In the genomic region with DNA sequence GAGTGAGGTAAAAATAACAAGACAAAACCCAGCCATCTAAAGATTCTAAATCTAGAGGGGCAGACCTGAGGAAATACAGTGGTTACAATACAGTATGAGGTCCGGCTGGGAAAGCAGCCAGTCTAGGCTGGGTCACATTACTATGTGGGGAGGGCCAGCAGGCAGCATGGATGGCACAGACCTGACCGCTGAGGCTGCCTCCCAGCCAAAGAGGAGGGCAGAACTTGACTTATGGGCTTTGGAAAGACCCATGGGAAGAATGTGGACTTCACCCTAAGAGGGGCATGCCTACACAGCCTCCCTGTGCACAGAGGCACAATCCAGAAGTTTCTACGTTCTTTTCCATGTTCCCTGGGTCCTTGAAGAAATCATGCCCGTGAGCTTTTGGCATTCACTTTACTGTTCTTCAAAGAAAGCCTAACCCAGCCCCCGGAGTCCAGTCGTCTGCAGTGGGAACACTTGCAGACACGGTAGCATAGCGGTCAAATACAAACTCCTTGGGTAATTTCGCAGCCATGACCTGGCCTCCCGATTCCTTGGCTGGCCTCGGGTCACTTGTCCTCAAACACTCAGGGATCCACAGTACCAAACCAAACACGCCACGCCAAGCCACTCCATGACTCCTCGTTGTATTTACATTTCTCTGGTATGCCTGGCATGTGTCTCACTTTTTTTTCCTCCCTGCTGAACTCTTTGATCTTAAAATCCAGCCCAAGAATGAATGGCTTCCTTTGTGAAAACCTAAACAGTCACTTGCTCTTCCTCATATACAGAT, we compare ENCODE assay signal across 13 mouse cellular contexts.
DNase-seq lines count a peak whose midpoint lies in the region; ATAC-seq and TF ChIP-seq lines count a peak whose summit lies in the region.
"Had no signal": no experiment of that assay in that cellular context is flagged by ENCODE, and none has a peak within 500 bp of the region (broad histone marks: within the 10 kb centered on the region; RNA-seq: fewer than 3 reads in every experiment).

No protein-coding gene starts in this region.

- no peak for TF ChIP-seq CTCF in lung, adult 2 months (IDR thresholded peaks at IDR 0.05; ENCODE audit: insufficient read depth, low read length)
- TF ChIP-seq CTCF in forebrain, postnatal 0 days (IDR thresholded peaks at IDR 0.05; ENCODE audit: low read depth) = no peak

- 0 out of 2 replicates have a peak overlapping the region, but pooled peaks have one; percentile 1 for H3K27ac ChIP-seq in heart, embryonic 13.5 days (replicated peaks)
- H3K27ac ChIP-seq in heart, embryonic 11.5 days (ENCODE audit: low read depth, low read length) = no peak overlapping the region
- H3K27ac ChIP-seq in ES-E14 (ENCODE audit: insufficient read depth, low read depth, low read length, poor library complexity, severe bottlenecking) = no peak overlapping the region
- no peak overlapping the region for H3K27ac ChIP-seq in forebrain, postnatal 0 days (ENCODE audit: low read depth, low read length)
- H3K27ac ChIP-seq: hindbrain, embryonic 12.5 days had no signal

- in situ Hi-C loops in ES-E14 (cut with MboI; ENCODE audit: low sequenced_read_pairs in 2 of 2, unreplicated experiment in 2 of 2) = no loop called here

- no peaks in the 10 kb centered on the region for H3K27me3 ChIP-seq in heart, embryonic 13.5 days (replicated peaks)
- no peaks in the 10 kb centered on the region for H3K27me3 ChIP-seq in heart, embryonic 11.5 days (ENCODE audit: control insufficient read depth, insufficient read depth, low read length)
- no peaks in the 10 kb centered on the region for H3K27me3 ChIP-seq in forebrain, postnatal 0 days (ENCODE audit: insufficient read depth, low read length)
- H3K27me3 ChIP-seq: hindbrain, embryonic 12.5 days had no signal

- H3K9ac ChIP-seq in heart, embryonic 13.5 days = no peak overlapping the region
- no peak overlapping the region for H3K9ac ChIP-seq in heart, embryonic 11.5 days (ENCODE audit: low read depth, low read length)
- H3K9ac ChIP-seq in ES-E14 (ENCODE audit: insufficient read depth, low read depth, low read length, poor library complexity, severe bottlenecking) = no peak overlapping the region
- no peak overlapping the region for H3K9ac ChIP-seq in forebrain, postnatal 0 days
- H3K9ac ChIP-seq: hindbrain, embryonic 12.5 days had no signal

- 43% methylated on average over 14 of the region's 14 CpGs for WGBS in heart, embryonic 13.5 days
- WGBS in heart, embryonic 11.5 days (ENCODE audit: insufficient replicate concordance) = 45% methylated on average over 14 of the region's 14 CpGs
- 20% methylated on average over 14 of the region's 14 CpGs for WGBS in lung, adult 2 months
- 53% methylated on average over 14 of the region's 14 CpGs for whole genome bisulfite sequencing in forebrain, postnatal 0 days

- H3K36me3 ChIP-seq in heart, embryonic 13.5 days = no peaks in the 10 kb centered on the region
- H3K36me3 ChIP-seq in heart, embryonic 11.5 days (ENCODE audit: control insufficient read depth, insufficient read depth, low read length) = no peaks in the 10 kb centered on the region
- no peaks in the 10 kb centered on the region for H3K36me3 ChIP-seq in ES-E14 (ENCODE audit: control insufficient read depth, insufficient read depth, low read length, poor library complexity, severe bottlenecking)
- H3K36me3 ChIP-seq in forebrain, postnatal 0 days (ENCODE audit: insufficient read depth) = no peaks in the 10 kb centered on the region
- H3K36me3 ChIP-seq: hindbrain, embryonic 12.5 days had no signal

- no peaks in the 10 kb centered on the region for H3K9me3 ChIP-seq in heart, embryonic 13.5 days
- H3K9me3 ChIP-seq in heart, embryonic 11.5 days (replicated peaks; ENCODE audit: control insufficient read depth, low read length) = no peaks in the 10 kb centered on the region
- no peaks in the 10 kb centered on the region for H3K9me3 ChIP-seq in ES-E14 (ENCODE audit: control insufficient read depth, insufficient read depth, low read depth, low read length)
- H3K9me3 ChIP-seq in forebrain, postnatal 0 days (ENCODE audit: low read length) = no peaks in the 10 kb centered on the region
- H3K9me3 ChIP-seq: hindbrain, embryonic 12.5 days had no signal

- no peak for TF ChIP-seq POLR2A in lung, adult 2 months (IDR thresholded peaks at IDR 0.05; ENCODE audit: borderline replicate concordance, extremely low read depth, low read depth, low read length)

- peak overlapping the region; percentile 32 for H3K4me2 ChIP-seq in heart, embryonic 13.5 days
- H3K4me2 ChIP-seq in heart, embryonic 11.5 days = no peak overlapping the region
- H3K4me2 ChIP-seq in forebrain, postnatal 0 days (ENCODE audit: low read depth) = no peak overlapping the region
- H3K4me2 ChIP-seq: hindbrain, embryonic 12.5 days had no signal

- no peak for DNase-seq in ES-E14 (ENCODE audit: low read depth, low spot score)
- DNase-seq in embryo, embryonic 9.5 days (ENCODE audit: extremely low spot score) = peak; percentile 37
- DNase-seq in lung, adult 2 months = peak; percentile 62
- DNase-seq in left cerebral cortex, adult 11 months (ENCODE audit: low spot score) = no peak
- DNase-seq in forebrain, postnatal 0 days = no peak
- no peak for DNase-seq in urinary bladder, postnatal 36 days (ENCODE audit: low spot score in 2 of 2)
- DNase-seq: cerebellum, postnatal 10 days; layer of hippocampus, postnatal 36 days; right cerebral cortex, postnatal 4 days; thymus, adult 18-20 months had no signal

- peaks cover 21% of the 10 kb centered on the region for H3K4me1 ChIP-seq in heart, embryonic 13.5 days
- peaks cover 8% of the 10 kb centered on the region for H3K4me1 ChIP-seq in heart, embryonic 11.5 days (ENCODE audit: control insufficient read depth, insufficient read depth, low read length)
- H3K4me1 ChIP-seq in ES-E14 (ENCODE audit: control insufficient read depth in 2 of 2, insufficient read depth in 2 of 2, low read length in 2 of 2, poor library complexity in 1 of 2) = no peaks in the 10 kb centered on the region
- no peaks in the 10 kb centered on the region; the same call in 1 of the 2 replicates for H3K4me1 ChIP-seq in lung, adult 2 months (ENCODE audit: control insufficient read depth, insufficient read depth, low read length)
- peaks cover 5% of the 10 kb centered on the region; the same call in 1 of the 2 replicates for H3K4me1 ChIP-seq in forebrain, postnatal 0 days (ENCODE audit: insufficient read depth)

- H3K4me3 ChIP-seq in heart, embryonic 13.5 days = no peak overlapping the region
- no peak overlapping the region for H3K4me3 ChIP-seq in heart, embryonic 11.5 days (ENCODE audit: low read depth, low read length)
- H3K4me3 ChIP-seq in ES-E14 (ENCODE audit: insufficient read depth in 1 of 2, low read depth in 1 of 2, low read length in 2 of 2, poor library complexity in 1 of 2, severe bottlenecking in 1 of 2) = no peak overlapping the region
- no peak overlapping the region for H3K4me3 ChIP-seq in lung, adult 2 months (replicated peaks; ENCODE audit: extremely low read depth, low read depth, low read length)
- H3K4me3 ChIP-seq in forebrain, postnatal 0 days (ENCODE audit: low read depth, low read length) = no peak overlapping the region
- H3K4me3 ChIP-seq: hindbrain, embryonic 12.5 days had no signal

- no peak for ATAC-seq in heart, embryonic 13.5 days (ENCODE audit: extremely low read depth, insufficient number of reproducible peaks, low FRiP score, low TSS enrichment)
- ATAC-seq in heart, embryonic 11.5 days (replicated peaks; ENCODE audit: insufficient number of reproducible peaks, low FRiP score, low TSS enrichment) = no peak
- ATAC-seq in forebrain, postnatal 0 days = no peak

TF ChIP-seq in ES-E14, 5 proteins besides CTCF, POLR2A, EP300 and RAD21:
- TF ChIP-seq ZNF384 (IDR thresholded peaks at IDR 0.05; ENCODE audit: low read depth, low read length) = peak; percentile 45; the same call in 1 of the 2 replicates
- TF ChIP-seq ZC3H11A (IDR thresholded peaks at IDR 0.05; ENCODE audit: borderline replicate concordance, low read depth, low read length) = no peak
TF ChIP-seq in ES-E14: peak in this region for 1.

Comparison
In these comparisons a context has a peak if more than half of its experiments do, and no peak if none do; other contexts are left out.
1. DNase-seq: peak in embryo, embryonic 9.5 days (single experiment) and lung, adult 2 months (single experiment); none in ES-E14 (single experiment), left cerebral cortex, adult 11 months (single experiment), forebrain, postnatal 0 days (single experiment) and urinary bladder, postnatal 36 days (0 of 2).